Mouse (Mus musculus) kidney, embryonic 15.5 days (tissue): Measurements from ENCODE around the gene Tnfrsf14. TPM values are rescaled to one million over a fixed set of nuclear protein-coding genes. Genes with fewer than 3 reads are reported as not detected.

ENCODE experiments used
- ATAC-seq: fragments of 200-750 bp; cut with Nextera tagmentation; replicated peaks from 2 replicates; pipeline ENCODE4 v1.8.0; 2017; ENCODE audit warnings: moderate TSS enrichment; ENCODE audit not compliant: low FRiP score
- H3K27ac ChIP-seq: fragments of 300-500 bp; sonication (generic); 2 replicates; pipeline ENCODE4 v1.5.1; 2015; ENCODE audit warnings: mild to moderate bottlenecking, inconsistent platforms
- H3K27me3 ChIP-seq: fragments of 300-500 bp; sonication (generic); 2 replicates; pipeline ENCODE4 v1.6.1; 2015; ENCODE audit warnings: inconsistent platforms
- H3K36me3 ChIP-seq: fragments of 300-500 bp; sonication (generic); 2 replicates; pipeline ENCODE4 v1.6.1; 2015; ENCODE audit warnings: inconsistent platforms
- H3K4me1 ChIP-seq: fragments of 300-500 bp; sonication (generic); 2 replicates; pipeline ENCODE4 v1.6.1; 2015; ENCODE audit warnings: inconsistent platforms
- H3K4me2 ChIP-seq: fragments of 300-500 bp; sonication (generic); 2 replicates; pipeline ENCODE4 v1.6.1; 2015; ENCODE audit warnings: moderate library complexity, mild to moderate bottlenecking, inconsistent platforms
- H3K4me3 ChIP-seq: fragments of 300-500 bp; sonication (generic); replicated peaks from 2 replicates; pipeline ENCODE4 v1.5.1; 2015; ENCODE audit warnings: mild to moderate bottlenecking, inconsistent platforms
- H3K9ac ChIP-seq: fragments of 300-500 bp; sonication (generic); 2 replicates; pipeline ENCODE4 v1.6.1; 2015; ENCODE audit warnings: mild to moderate bottlenecking, inconsistent platforms
- H3K9me3 ChIP-seq: fragments of 300-500 bp; sonication (generic); replicated peaks from 2 replicates; pipeline ENCODE4 v1.6.1; 2016; ENCODE audit warnings: inconsistent platforms
- WGBS: fragments of 180-500 bp; shearing (Covaris S2); methylation state at CpG from one replicate; pipeline ENCODE4 v1.1.7; 2015; ENCODE audit warnings: mixed read lengths; 5-methylcytosine and 5-hydroxymethylcytosine counted together
- polyA plus RNA-seq: library from polyadenylated mRNA; unstranded; fragments of >200 nt; fragmentation: Nextera tagmentation; extraction: Ambion mirVana; gene quantifications from 2 replicates; pipeline ENCODE4 v1.2.1, GENCODE M21; 2015

Gene Tnfrsf14
- polyA plus RNA-seq, 1 experiment from 2014 or later: 1.7 TPM

DNA sequence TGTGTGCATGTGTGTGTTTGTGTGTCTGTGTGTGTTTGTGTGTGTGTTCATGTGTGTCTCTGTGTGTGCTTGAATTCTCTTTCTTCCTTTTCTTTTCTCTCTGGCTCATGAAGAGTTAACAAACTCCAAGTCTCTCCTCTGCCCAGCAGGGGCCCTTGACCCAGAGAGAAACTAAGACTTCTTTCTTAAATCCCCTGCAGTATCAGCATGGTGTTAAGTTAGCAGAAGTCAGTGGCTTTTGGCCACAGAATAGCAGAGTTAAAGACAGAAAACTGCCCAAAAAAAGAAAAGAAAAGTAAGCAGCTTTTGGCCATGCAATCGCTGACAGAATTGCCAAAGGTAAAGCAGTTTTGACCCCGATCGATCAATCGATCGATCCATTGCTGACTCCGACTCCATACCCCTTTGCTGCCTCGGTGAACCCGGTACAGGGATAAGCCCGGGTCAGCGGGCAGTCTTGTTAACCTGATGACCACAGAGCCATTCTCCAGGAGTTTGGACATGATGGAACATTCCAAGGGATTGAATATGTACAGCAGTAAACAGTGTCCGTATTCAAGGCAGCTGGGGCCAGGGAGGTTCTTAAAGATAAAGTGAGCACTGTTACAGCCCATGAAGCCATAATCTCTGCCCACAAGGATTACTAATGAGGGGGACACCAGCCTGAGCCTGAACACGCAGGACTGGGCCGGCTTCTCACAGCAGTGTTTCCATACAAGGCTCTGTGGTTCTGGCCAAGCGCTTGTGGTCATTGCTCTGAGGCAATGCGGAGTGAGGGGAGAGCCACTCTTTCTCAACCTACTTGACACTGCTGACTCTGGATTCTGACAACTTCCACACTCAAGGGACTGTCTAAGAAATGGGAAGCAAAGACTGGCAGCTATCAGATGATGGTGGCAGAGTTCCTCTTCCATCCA lies 17.5 kb downstream of the Tnfrsf14 start:
- Histone ChIP-seq H3K4me3 (no peak overlapping the region), H3K9ac (no peak overlapping the region), H3K36me3 (no peaks in the 10 kb centered on the region), H3K27me3 (no peaks in the 10 kb centered on the region), H3K4me2 (peak overlapping the region; percentile 3; the same call in 1 of the 2 replicates), H3K4me1 (peaks cover 15% of the 10 kb centered on the region), H3K9me3 (no peaks in the 10 kb centered on the region), H3K27ac (no peak overlapping the region)
- WGBS: 37% methylated on average over 15 of the region's 15 CpGs
- no peak for ATAC-seq

DNA sequence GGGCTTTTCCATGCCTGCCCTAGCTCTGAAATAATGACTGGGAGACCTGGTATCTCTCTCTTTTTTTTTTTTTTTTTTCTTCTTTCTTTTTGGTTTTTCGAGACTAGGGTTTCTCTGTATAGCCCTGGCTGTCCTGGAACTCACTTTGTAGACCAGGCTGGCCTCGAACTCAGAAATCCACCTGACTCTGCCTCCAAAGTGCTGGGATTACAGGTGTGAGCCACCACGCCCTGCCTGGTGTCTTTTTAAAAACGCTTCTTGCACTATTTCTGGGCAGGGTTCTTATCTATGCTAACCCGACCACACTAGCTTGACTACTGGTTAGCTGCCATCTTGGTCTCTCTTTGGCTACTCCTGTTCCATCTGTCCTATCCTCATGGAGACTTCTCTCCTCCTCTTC lies 19.9 kb downstream of the Tnfrsf14 start:
- H3K36me3 ChIP-seq: no peaks in the 10 kb centered on the region
- H3K4me1 ChIP-seq: peaks cover 23% of the 10 kb centered on the region
- H3K27me3 ChIP-seq: no peaks in the 10 kb centered on the region
- H3K9ac ChIP-seq: no peak overlapping the region
- no peak overlapping the region for H3K27ac ChIP-seq
- H3K4me3 ChIP-seq: no peak overlapping the region
- no peak for ATAC-seq
- H3K4me2 ChIP-seq: no peak overlapping the region
- 91% methylated on average over 5 of the region's 5 CpGs for WGBS
- H3K9me3 ChIP-seq: no peaks in the 10 kb centered on the region

DNA sequence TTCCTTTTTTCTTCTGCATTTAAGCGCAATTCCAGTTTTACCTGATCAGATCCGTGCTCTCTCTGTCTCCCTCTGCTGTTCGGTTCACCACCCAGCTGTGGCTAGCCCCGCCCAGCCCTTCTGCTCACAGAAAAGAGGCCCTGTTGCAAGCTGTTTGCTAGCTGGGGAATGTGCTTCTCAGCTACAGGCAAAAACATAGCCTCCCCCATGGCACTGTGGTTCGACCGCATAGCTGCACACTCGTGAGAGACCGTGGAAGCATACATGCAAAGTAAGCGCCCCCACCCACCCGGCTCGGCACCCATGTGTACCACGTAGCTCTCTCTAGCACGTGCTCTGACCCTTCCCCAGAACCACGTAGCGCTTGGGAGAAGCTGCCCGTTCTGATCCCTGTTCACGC lies 20.5 kb downstream of the Tnfrsf14 start:
- Histone ChIP-seq H3K27ac (0 out of 2 replicates have a peak overlapping the region, but pooled peaks have one; percentile 18), H3K36me3 (no peaks in the 10 kb centered on the region), H3K4me2 (peak overlapping the region; percentile 31), H3K4me3 (0 out of 2 replicates have a peak overlapping the region, but pooled peaks have one; percentile 6), H3K9ac (0 out of 2 replicates have a peak overlapping the region, but pooled peaks have one; percentile 23), H3K27me3 (no peaks in the 10 kb centered on the region), H3K4me1 (peaks cover 23% of the 10 kb centered on the region), H3K9me3 (no peaks in the 10 kb centered on the region)
- ATAC-seq: 0 out of 2 replicates have a peak, but pooled peaks have one; percentile 44
- 40% methylated on average over 17 of the region's 17 CpGs for whole genome bisulfite sequencing

DNA sequence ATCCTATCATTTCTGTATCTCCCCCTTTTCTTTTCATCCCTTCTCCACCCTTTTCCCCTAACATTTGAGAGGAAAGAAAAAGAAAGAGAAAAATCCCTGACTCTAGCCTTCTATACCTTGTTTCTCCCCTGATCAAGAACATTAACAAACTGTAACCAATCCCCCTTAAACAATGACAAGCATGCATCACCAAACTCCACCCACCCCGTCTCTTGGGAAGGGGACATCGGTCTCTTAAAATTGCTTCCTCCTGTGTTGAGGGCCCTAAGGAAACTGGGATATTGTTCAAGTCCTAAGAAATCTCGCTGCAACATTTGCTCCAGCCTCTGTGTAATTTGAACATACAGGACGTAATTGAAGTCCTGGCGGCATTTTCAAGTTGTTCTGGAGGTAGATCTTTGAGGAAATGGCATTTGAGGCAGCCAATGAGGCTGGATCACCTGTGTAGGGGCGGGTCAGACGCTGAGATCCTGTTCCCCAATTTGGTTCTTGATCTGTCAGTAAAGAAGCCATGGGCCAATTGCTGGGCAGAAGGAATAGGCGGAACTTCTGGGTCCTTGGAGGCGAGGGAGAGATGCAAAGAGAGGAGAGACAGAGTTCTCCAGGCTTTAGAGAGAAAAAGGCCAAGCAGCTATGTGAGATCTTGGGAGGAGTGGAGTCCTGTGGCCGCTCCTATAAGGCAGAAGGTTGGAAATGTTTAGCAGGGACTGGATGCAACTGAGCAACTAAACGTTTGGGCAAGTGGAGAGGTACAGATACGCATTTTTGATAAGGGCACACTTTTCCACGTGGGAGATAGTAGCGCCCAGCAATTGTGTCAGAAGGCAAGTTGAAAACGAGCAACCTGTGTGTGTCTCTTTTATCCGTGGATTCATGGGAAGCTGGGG lies 23.9 kb downstream of the Tnfrsf14 start:
- ATAC-seq: peak; percentile 96
- Histone ChIP-seq H3K9ac (peak overlapping the region; percentile 47), H3K27me3 (0 out of 2 replicates have a peak, but pooled peaks cover 2% of the 10 kb centered on the region), H3K4me2 (peak overlapping the region; percentile 89), H3K4me3 (peak overlapping the region; percentile 56), H3K9me3 (no peaks in the 10 kb centered on the region), H3K27ac (peak overlapping the region; percentile 82), H3K36me3 (no peaks in the 10 kb centered on the region), H3K4me1 (peaks cover 15% of the 10 kb centered on the region)
- 2% methylated on average over 16 of the region's 16 CpGs for WGBS

DNA sequence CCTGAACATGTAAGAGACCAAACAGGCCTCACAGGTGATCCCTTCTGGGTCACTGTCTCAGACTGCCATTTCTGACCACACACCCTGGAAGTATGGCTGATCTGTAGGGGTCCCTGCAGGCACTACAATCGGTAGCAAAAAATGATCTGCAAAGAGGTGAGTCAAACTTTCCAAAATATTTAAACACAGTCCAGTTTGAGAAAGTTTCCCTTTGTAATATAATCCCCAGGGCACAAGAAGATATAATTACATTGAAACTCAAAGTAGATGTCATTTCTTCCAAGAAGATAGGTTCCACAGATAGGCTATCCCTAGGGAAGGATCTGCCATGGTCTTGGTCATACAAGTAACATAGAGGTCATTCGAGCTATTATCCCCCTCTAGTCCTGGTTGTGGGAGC lies 26.0 kb downstream of the Tnfrsf14 start:
- no peak for ATAC-seq
- Histone ChIP-seq H3K4me1 (peaks cover 28% of the 10 kb centered on the region), H3K9ac (no peak overlapping the region), H3K4me2 (no peak overlapping the region), H3K27me3 (0 out of 2 replicates have a peak, but pooled peaks cover 2% of the 10 kb centered on the region), H3K4me3 (no peak overlapping the region), H3K27ac (no peak overlapping the region), H3K36me3 (no peaks in the 10 kb centered on the region), H3K9me3 (no peaks in the 10 kb centered on the region)
- WGBS: 88% methylated on average over 2 of the region's 2 CpGs

DNA sequence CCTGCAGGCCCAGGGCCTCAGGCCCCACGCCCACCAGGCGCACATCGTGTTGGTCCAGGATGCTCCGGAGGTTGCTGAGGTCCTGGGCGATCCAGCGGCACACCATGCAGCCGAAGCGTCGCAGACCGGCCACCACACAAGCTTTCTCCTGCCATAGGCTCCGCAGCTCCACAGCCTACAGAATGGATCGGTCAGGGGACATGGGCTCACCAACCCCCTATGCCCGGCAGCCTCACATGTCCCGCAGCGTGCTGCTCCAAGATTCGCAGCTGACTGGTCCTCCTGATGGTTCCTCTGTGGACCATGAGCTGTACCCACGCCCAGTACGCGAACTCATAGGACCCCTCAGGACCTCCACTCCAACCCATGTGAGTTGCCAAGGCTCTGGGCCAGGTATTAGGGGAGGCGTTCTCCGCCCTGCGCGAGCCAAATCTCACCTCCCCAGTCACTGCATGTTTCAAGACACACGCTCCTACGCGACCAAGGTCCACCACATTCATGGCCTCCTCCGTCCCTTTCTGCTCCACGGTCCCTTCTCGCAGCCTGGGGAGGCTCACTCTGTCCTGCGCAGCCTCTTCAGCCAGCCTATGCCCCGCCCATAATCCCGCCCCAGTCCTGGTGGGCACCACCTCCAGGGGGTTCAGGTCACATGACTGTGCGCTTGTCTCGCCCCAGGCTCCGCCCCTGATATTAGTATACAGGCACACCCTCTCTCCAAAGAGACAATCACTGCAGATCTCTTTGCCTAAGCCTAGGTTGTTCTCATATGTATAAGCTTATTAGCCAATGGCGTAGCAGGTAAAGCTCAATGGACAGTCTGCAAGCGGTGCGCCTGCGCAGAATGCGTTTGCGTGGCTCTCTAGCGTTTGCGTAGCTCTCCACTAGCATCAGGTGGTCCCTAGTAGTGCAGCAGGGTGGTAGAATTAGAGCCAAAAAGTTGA lies 29.6 kb downstream of the Tnfrsf14 start, which contains the start of gene Fam213b:
TSS of gene Fam213b (minus strand) at position 630 of the 941 bp plus-strand sequence.
- 2% methylated on average over 43 of the region's 43 CpGs for WGBS
- Histone ChIP-seq H3K9me3 (no peaks in the 10 kb centered on the region), H3K4me1 (peaks cover 26% of the 10 kb centered on the region), H3K27ac (peak within 1 kb of the TSS; percentile 78), H3K9ac (peak within 1 kb of the TSS; percentile 70), H3K27me3 (0 out of 2 replicates have a peak, but pooled peaks cover 2% of the 10 kb centered on the region), H3K4me2 (peak within 1 kb of the TSS; percentile 95), H3K36me3 (no peaks in the 10 kb centered on the region), H3K4me3 (peak within 1 kb of the TSS; percentile 62)
- peak; percentile 97 for ATAC-seq

DNA sequence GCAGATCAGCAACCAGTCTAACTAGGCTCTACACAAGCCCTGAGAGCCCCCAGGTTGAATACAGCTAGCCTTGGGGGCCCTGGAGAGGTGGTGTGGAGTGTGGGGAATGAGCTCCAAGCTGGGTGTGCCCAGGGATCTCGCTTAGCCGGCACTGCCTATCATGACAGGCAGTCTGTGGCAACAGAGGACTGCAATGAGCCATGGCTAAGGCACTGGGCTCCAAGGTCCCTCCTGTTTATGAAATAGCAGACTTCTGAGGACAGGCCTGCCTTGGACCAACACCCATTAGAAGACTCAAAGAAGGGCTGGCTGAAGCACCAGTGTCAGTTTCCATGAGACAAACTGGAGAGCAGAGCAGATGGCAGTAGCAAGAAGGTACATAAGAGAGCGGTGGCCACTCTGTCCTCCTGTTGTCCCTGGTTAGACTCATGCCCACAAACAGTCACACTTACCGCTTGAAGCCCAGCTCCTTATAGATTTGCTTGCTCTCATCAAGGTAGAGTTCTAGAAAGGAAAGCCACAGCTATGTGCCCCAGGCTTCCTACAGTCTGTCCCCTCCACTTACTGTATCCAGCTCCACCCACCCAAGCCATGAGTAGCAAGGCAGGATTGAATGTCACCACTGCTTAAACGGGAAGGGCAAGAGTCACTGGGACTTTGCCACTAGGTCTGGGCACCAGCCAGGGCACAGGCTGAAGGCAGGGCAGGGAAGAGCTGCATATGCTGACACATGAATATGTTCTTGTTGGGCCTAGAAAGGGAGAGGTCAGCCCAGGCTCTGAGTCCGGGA lies 30.5 kb downstream of the Tnfrsf14 start:
- no peaks in the 10 kb centered on the region for H3K36me3 ChIP-seq
- 66% methylated on average over 6 of the region's 6 CpGs for WGBS
- no peak overlapping the region for H3K27ac ChIP-seq
- peak overlapping the region; percentile 95 for H3K4me2 ChIP-seq
- H3K4me3 ChIP-seq: peak overlapping the region; percentile 62
- no peaks in the 10 kb centered on the region for H3K9me3 ChIP-seq
- H3K9ac ChIP-seq: peak overlapping the region; percentile 70
- no peak for ATAC-seq
- H3K27me3 ChIP-seq: 0 out of 2 replicates have a peak, but pooled peaks cover 2% of the 10 kb centered on the region
- peaks cover 26% of the 10 kb centered on the region for H3K4me1 ChIP-seq

DNA sequence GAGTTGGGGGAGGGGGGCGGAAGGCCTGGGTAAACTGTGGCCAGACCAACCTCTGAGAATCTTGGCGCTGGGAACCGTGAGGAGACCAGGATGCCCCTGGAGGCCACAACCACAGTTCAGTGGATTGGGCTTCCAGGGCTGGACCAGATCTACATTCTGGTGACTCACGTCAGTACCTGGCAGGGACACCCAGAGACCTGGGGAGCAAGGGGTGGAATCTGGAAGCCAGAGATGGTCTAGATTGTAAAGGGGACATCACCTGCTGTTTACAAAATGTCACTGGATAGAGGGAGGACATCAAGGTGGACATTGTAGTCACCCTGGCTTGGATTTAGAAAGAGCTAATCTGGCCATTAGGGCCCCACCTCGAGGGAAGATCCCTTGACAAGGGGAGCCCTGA lies 32.8 kb downstream of the Tnfrsf14 start:
- 85% methylated on average over 5 of the region's 5 CpGs for WGBS

DNA sequence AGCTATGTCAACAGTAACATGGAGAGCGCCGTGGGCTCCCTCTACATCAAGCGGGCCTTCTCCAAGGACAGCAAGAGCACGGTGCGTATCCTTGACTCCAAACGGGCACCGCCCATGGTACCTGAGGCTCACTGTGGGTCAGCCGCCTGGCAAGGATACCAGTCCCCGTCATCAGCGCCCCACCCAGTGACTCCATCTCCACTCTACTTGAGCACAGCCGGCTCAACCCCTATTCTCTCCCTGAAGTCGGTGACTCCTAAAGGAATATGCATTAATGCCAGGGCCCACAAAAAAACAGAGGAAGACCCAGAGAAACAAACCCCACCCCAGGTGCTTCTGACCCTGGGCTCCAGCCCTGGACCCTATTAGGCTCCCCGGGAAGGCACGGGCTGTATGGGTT lies 37.5 kb downstream of the Tnfrsf14 start:
- no peak for ATAC-seq
- Histone ChIP-seq H3K27ac (no peak overlapping the region), H3K4me1 (no peaks in the 10 kb centered on the region), H3K4me3 (no peak overlapping the region), H3K9ac (no peak overlapping the region), H3K4me2 (no peak overlapping the region), H3K27me3 (no peaks in the 10 kb centered on the region), H3K36me3 (no peaks in the 10 kb centered on the region), H3K9me3 (no peaks in the 10 kb centered on the region)
- WGBS: 87% methylated on average over 14 of the region's 14 CpGs

More for the DNA sequence above, 32.8 kb downstream of the Tnfrsf14 start:
- Histone ChIP-seq H3K27me3 (no peaks in the 10 kb centered on the region), H3K36me3 (no peaks in the 10 kb centered on the region), H3K9me3 (no peaks in the 10 kb centered on the region), H3K4me3 (no peak overlapping the region), H3K9ac (no peak overlapping the region), H3K27ac (no peak overlapping the region), H3K4me1 (peaks cover 26% of the 10 kb centered on the region), H3K4me2 (no peak overlapping the region)
- no peak for ATAC-seq

DNA sequence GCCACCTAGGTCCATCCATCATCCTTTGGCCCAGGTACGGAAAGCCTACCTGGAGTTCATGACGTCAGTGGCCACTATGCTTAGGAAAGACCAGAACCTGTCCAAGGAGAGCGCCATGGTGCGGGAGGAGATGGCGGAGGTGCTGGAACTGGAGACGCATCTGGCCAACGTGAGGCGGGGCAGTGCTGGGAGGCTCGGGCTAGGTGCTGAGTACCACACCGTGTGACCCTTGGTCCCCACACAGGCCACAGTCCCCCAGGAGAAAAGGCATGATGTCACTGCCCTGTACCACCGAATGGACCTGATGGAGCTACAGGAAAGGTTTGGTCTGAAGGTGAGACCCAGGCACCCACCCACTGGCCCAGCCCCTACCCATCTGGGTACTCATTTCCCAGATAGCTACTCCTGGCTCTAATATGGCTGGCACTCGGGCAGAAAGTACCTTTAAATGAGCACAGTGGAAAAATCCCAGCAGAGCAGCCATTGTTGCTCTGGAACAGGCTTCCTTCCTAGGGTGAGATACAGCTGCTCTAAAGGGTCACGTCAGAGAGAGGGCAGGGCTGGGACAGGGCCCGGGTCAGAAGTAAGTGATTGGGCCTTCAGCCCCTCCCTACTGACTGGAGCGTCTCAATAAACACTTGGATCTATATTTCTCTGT lies 40.6 kb downstream of the Tnfrsf14 start:
- Histone ChIP-seq H3K9me3 (no peaks in the 10 kb centered on the region), H3K27me3 (no peaks in the 10 kb centered on the region; the same call in 1 of the 2 replicates), H3K36me3 (no peaks in the 10 kb centered on the region), H3K4me2 (no peak overlapping the region), H3K4me3 (no peak overlapping the region), H3K4me1 (no peaks in the 10 kb centered on the region), H3K27ac (no peak overlapping the region), H3K9ac (no peak overlapping the region)
- ATAC-seq: no peak
- 73% methylated on average over 15 of the region's 15 CpGs for WGBS
